Comparison of ENCODE assay signal across 13 mouse cellular contexts in the genomic region with DNA sequence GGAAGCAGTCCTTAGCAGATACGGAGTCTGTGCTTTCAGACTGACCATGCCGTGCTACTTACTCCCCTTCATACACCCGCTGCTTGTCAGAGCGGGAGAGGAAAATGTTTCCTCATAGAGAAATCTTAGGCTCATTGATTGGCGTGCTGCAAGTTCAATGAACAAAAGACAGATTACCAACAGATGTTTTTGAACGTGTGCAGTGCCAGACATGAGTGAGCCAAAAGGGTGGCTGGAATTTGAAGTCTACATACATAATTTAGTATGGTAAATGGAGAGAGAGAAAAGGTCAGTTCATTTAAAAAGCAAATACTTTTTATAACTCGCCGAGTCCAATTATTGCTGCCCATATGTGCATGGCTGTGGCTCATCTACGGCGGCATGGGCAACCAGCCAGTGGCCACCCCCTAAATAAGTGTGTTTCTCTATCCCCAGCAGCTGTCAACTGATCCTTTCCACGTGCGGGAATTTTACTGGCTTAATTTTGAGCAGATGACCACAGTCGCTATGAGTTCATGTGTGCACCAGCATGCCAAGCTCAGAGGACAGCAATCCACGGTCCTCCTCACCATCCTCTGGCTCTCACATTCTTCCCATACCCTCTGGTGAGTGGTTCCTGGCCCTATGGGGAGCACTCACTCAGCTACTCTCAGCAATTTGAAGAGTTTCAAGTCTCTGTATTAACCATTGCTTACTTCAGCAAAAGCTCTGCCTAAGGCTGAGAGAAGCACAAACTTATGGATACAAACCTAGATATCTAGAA.
A peak's percentile ranks its signal among the peaks of the same experiment; 100 is the strongest.
DNase-seq lines count a peak whose midpoint lies in the region; ATAC-seq lines count a peak whose summit lies in the region.
"Had no signal": no experiment of that assay in that cellular context is flagged by ENCODE, and none has a peak within 500 bp of the region (broad histone marks: within the 10 kb centered on the region; RNA-seq: fewer than 3 reads in every experiment).

No protein-coding gene starts in this region.

- no peak overlapping the region for H3K4me3 ChIP-seq in forebrain, embryonic 12.5 days (replicated peaks)
- no peak overlapping the region for H3K4me3 ChIP-seq in limb, embryonic 11.5 days (ENCODE audit: low read depth, low read length)
- no peak overlapping the region for H3K4me3 ChIP-seq in midbrain, embryonic 13.5 days (replicated peaks)
- H3K4me3 ChIP-seq in kidney, embryonic 14.5 days (ENCODE audit: low read length) = no peak overlapping the region

- intact Hi-C loops in heart, postnatal 25 days (cut with DNase I) = no loop called here

- H3K4me1 ChIP-seq in forebrain, embryonic 12.5 days = peaks cover 4% of the 10 kb centered on the region; the same call in 1 of the 2 replicates
- H3K4me1 ChIP-seq in limb, embryonic 11.5 days (ENCODE audit: control insufficient read depth, insufficient read depth, low read length) = no peaks in the 10 kb centered on the region
- peaks cover 8% of the 10 kb centered on the region for H3K4me1 ChIP-seq in midbrain, embryonic 13.5 days (replicated peaks)
- H3K4me1 ChIP-seq in kidney, embryonic 14.5 days (ENCODE audit: control insufficient read depth, insufficient read depth, low read length) = no peaks in the 10 kb centered on the region

- H3K9me3 ChIP-seq in forebrain, embryonic 12.5 days = no peaks in the 10 kb centered on the region
- H3K9me3 ChIP-seq in limb, embryonic 11.5 days (ENCODE audit: control insufficient read depth, low read length) = no peaks in the 10 kb centered on the region
- H3K9me3 ChIP-seq in midbrain, embryonic 13.5 days = no peaks in the 10 kb centered on the region
- H3K9me3 ChIP-seq in kidney, embryonic 14.5 days (ENCODE audit: control insufficient read depth, low read length) = no peaks in the 10 kb centered on the region

- peak; percentile 55; the same call in 1 of the 2 replicates for ATAC-seq in forebrain, embryonic 12.5 days (ENCODE audit: low FRiP score)
- peak; percentile 80; the same call in 1 of the 2 replicates for ATAC-seq in limb, embryonic 11.5 days (ENCODE audit: insufficient number of reproducible peaks, low FRiP score, low TSS enrichment, low read depth)
- peak; percentile 83 for ATAC-seq in midbrain, embryonic 13.5 days
- no peak for ATAC-seq in kidney, embryonic 14.5 days (ENCODE audit: low FRiP score, low TSS enrichment)

- H3K4me2 ChIP-seq in forebrain, embryonic 12.5 days = no peak overlapping the region
- H3K4me2 ChIP-seq in limb, embryonic 11.5 days (ENCODE audit: low read depth, severe bottlenecking) = no peak overlapping the region
- H3K4me2 ChIP-seq in midbrain, embryonic 13.5 days (replicated peaks) = peak overlapping the region; percentile 24; the same call in 1 of the 2 replicates
- no peak overlapping the region for H3K4me2 ChIP-seq in kidney, embryonic 14.5 days (replicated peaks; ENCODE audit: low read depth, low read length)

- no peak overlapping the region for H3K9ac ChIP-seq in forebrain, embryonic 12.5 days
- H3K9ac ChIP-seq in limb, embryonic 11.5 days (ENCODE audit: low read length) = no peak overlapping the region
- no peak overlapping the region for H3K9ac ChIP-seq in midbrain, embryonic 13.5 days (replicated peaks)
- H3K9ac ChIP-seq in kidney, embryonic 14.5 days (ENCODE audit: low read depth, low read length) = no peak overlapping the region

- no peaks in the 10 kb centered on the region for H3K27me3 ChIP-seq in forebrain, embryonic 12.5 days
- H3K27me3 ChIP-seq in limb, embryonic 11.5 days (ENCODE audit: control insufficient read depth, insufficient read depth, low read length) = no peaks in the 10 kb centered on the region
- no peaks in the 10 kb centered on the region for H3K27me3 ChIP-seq in midbrain, embryonic 13.5 days
- no peaks in the 10 kb centered on the region for H3K27me3 ChIP-seq in kidney, embryonic 14.5 days (ENCODE audit: control insufficient read depth, insufficient read depth, low read length)

- no peaks in the 10 kb centered on the region for H3K36me3 ChIP-seq in forebrain, embryonic 12.5 days (replicated peaks)
- no peaks in the 10 kb centered on the region for H3K36me3 ChIP-seq in limb, embryonic 11.5 days (ENCODE audit: control insufficient read depth, insufficient read depth, low read length)
- H3K36me3 ChIP-seq in midbrain, embryonic 13.5 days = no peaks in the 10 kb centered on the region
- no peaks in the 10 kb centered on the region for H3K36me3 ChIP-seq in kidney, embryonic 14.5 days (ENCODE audit: control insufficient read depth, insufficient read depth, low read length)

- 43% methylated on average over 14 of the region's 14 CpGs for WGBS in forebrain, embryonic 12.5 days
- WGBS in limb, embryonic 11.5 days = 38% methylated on average over 14 of the region's 14 CpGs
- WGBS in midbrain, embryonic 13.5 days = 32% methylated on average over 14 of the region's 14 CpGs
- WGBS in kidney, embryonic 14.5 days = 73% methylated on average over 14 of the region's 14 CpGs

- DNase-seq in layer of hippocampus, adult 11-12 months (ENCODE audit: low spot score) = peak; percentile 32
- no peak for DNase-seq in layer of hippocampus, postnatal 36 days
- DNase-seq in limb, embryonic 11.5 days (ENCODE audit: low spot score) = peak; percentile 68
- no peak for DNase-seq in heart, postnatal 25 days (ENCODE audit: low spot score)
- DNase-seq in thymus, adult 18-20 months = no peak
- DNase-seq: gastrocnemius, postnatal 10 days; heart, postnatal 36 days; kidney, postnatal 4 days; thymus, adult 2 months had no signal

- H3K27ac ChIP-seq in forebrain, embryonic 12.5 days = no peak overlapping the region
- H3K27ac ChIP-seq in limb, embryonic 11.5 days (replicated peaks; ENCODE audit: low read depth, low read length) = 0 out of 2 replicates have a peak overlapping the region, but pooled peaks have one; percentile 8
- H3K27ac ChIP-seq in midbrain, embryonic 13.5 days = no peak overlapping the region
- H3K27ac ChIP-seq in kidney, embryonic 14.5 days (ENCODE audit: low read depth, low read length) = no peak overlapping the region
- H3K27ac ChIP-seq: macrophage had no signal

Comparison
In these comparisons a context has a peak if more than half of its experiments do, and no peak if none do; other contexts are left out.
1. DNase-seq: peak in layer of hippocampus, adult 11-12 months (single experiment) and limb, embryonic 11.5 days (single experiment); none in layer of hippocampus, postnatal 36 days (0 of 2), heart, postnatal 25 days (single experiment) and thymus, adult 18-20 months (0 of 2).